Mouse (Mus musculus) E14TG2a.4 (cell line): ENCODE results near the gene Gm49333.

ENCODE experiments used
- H3K27me3 ChIP-seq: 2 replicates; pipeline ENCODE4 v1.6.1; 2014; ENCODE audit warnings: low read length, control low read depth; ENCODE audit not compliant: insufficient read depth
- H3K36me3 ChIP-seq: 2 replicates; pipeline ENCODE4 v1.6.1; 2014; ENCODE audit warnings: low read length, control low read depth; ENCODE audit not compliant: insufficient read depth
- H3K4me1 ChIP-seq: replicated peaks from 2 replicates; pipeline ENCODE4 v1.6.1; 2014; ENCODE audit warnings: low read depth, low read length, control low read depth
- H3K4me3 ChIP-seq: replicated peaks from 2 replicates; pipeline ENCODE4 v1.5.1; 2014; ENCODE audit warnings: mild to moderate bottlenecking, low read length
- H3K9me3 ChIP-seq: 2 replicates; pipeline ENCODE4 v1.6.1; 2014; ENCODE audit warnings: low read length, control low read depth
- CTCF ChIP-seq: conservative IDR thresholded peaks from 2 replicates; pipeline ENCODE4 v1.5.1; 2014; ENCODE audit warnings: low read length
- NANOG ChIP-seq: IDR thresholded peaks from 2 replicates; pipeline ENCODE4 v1.6.1; 2014; ENCODE audit warnings: borderline replicate concordance, low read length, mixed read lengths
- POU5F1 ChIP-seq: IDR thresholded peaks from 2 replicates; pipeline ENCODE4 v1.6.1; 2014; ENCODE audit warnings: low read length, borderline replicate concordance

The Gm49333 gene

DNA sequence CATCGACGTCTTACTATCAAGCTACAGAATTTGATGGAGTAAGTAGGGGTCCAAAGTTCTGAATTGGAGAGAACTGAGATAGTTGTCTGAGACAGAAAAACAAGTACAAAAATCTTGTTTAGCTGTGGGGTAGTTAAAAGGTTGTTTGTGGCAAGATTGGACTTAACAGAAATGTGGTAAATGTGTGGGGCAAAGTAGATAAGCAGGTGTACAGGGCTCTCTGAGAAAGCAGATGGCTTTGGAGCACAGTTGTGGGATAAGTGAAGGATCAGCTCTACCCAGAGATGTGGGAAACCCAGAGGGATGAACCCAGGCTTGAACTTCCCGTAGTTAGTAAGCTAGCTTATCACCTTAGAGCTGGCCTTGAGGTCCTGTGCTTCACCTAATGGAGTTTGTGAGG, 79.4 kb downstream of the Gm49333 start:
- Histone ChIP-seq H3K9me3 (no peaks in the 10 kb centered on the region), H3K4me3 (no peak overlapping the region), H3K4me1 (peaks cover 95% of the 10 kb centered on the region), H3K36me3 (peaks cover 71% of the 10 kb centered on the region), H3K27me3 (peaks cover 14% of the 10 kb centered on the region)
- TF ChIP-seq CTCF: no peak
- no peak for TF ChIP-seq NANOG
- no peak for TF ChIP-seq POU5F1

DNA sequence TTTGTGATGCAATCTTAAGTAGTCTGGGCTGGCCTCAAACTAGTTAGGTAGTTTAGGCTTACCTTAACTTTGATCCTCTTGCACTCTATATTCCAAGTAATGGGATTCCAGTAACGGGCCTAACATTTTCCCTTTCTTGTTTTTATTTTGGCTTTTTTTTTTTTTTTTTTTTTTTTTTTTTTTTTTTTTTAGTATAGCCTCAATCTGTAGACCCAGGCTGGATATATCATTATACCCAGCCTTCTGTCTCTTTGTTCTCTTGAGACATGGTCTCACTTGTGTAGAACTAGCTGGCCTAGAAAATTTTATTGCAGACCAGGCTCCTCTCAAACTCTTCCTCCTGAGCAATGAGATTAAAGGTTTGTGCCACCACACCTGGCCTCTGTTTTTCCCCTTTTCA, 80.2 kb downstream of the Gm49333 start:
- Histone ChIP-seq H3K9me3 (no peaks in the 10 kb centered on the region), H3K4me1 (peaks cover 93% of the 10 kb centered on the region), H3K4me3 (no peak overlapping the region), H3K36me3 (peaks cover 63% of the 10 kb centered on the region), H3K27me3 (peaks cover 22% of the 10 kb centered on the region)
- no peak for TF ChIP-seq POU5F1
- TF ChIP-seq NANOG: no peak
- no peak for TF ChIP-seq CTCF

- H3K27me3 ChIP-seq: peaks cover 26% of the 10 kb centered on the region
- peaks cover 55% of the 10 kb centered on the region for H3K36me3 ChIP-seq
- H3K4me1 ChIP-seq: peaks cover 86% of the 10 kb centered on the region
- TF ChIP-seq POU5F1 (no peak), NANOG (no peak), CTCF (no peak)
- peak overlapping the region; percentile 82 for H3K4me3 ChIP-seq
- no peaks in the 10 kb centered on the region for H3K9me3 ChIP-seq
These were observed 81.0 kb downstream of the Gm49333 start for GRCm38 (mm10) chr16:20692241-20692965.

GRCm38 (mm10) chr16:20693111-20693701, 81.8 kb downstream of the Gm49333 start, which contains the start of gene Fam131a:
Fam131a (plus strand) TSS chr16:20693241.
- Histone ChIP-seq H3K4me3 (peak within 1 kb of the TSS; percentile 82), H3K9me3 (no peaks in the 10 kb centered on the region), H3K4me1 (peaks cover 78% of the 10 kb centered on the region), H3K36me3 (peaks cover 47% of the 10 kb centered on the region), H3K27me3 (peaks cover 27% of the 10 kb centered on the region)
- TF ChIP-seq NANOG (no peak), POU5F1 (no peak), CTCF (no peak)

- H3K9me3 ChIP-seq: no peaks in the 10 kb centered on the region
- H3K27me3 ChIP-seq: peaks cover 27% of the 10 kb centered on the region
- H3K4me1 ChIP-seq: peaks cover 69% of the 10 kb centered on the region
- H3K4me3 ChIP-seq: no peak overlapping the region
- peaks cover 38% of the 10 kb centered on the region for H3K36me3 ChIP-seq
- TF ChIP-seq CTCF (no peak), NANOG (no peak), POU5F1 (no peak)
These were observed 83.4 kb downstream of the Gm49333 start for GRCm38 (mm10) chr16:20694781-20695180.
